ENCODE assay signal across 10 mouse cellular contexts in the genomic region with DNA sequence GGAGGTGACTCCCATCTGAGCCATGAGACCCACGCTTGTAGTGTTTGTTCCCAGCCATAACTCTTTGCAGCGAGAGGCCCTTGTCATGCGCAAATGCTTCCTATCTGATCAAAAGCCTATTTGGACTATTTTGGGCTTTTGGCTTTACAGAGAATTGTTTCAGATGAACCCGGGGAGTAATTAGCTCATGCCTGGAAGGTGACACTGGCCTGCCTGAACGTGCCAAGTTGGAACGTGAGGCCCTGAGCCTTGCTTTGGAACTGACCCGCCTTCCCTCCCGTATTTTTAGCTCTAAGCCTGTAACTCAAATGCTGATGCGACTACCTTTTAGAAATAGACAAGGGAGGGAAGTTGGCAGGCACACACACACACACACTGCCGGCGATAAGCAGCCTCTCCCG.
DNase-seq lines count a peak whose midpoint lies in the region; ATAC-seq and TF ChIP-seq lines count a peak whose summit lies in the region.
"Had no signal": no experiment of that assay in that cellular context is flagged by ENCODE, and none has a peak within 500 bp of the region (broad histone marks: within the 10 kb centered on the region; RNA-seq: fewer than 3 reads in every experiment).

No protein-coding gene starts in this region.

- H3K4me2 ChIP-seq in forebrain, embryonic 14.5 days (ENCODE audit: low read length), result no peak overlapping the region
- H3K4me2 ChIP-seq in lung, embryonic 15.5 days, result no peak overlapping the region
- H3K4me2 ChIP-seq in heart, embryonic 11.5 days, result no peak overlapping the region
- H3K4me2 ChIP-seq in stomach, postnatal 0 days (replicated peaks; ENCODE audit: low read depth), result peak overlapping the region; percentile 17
- no peak overlapping the region for H3K4me2 ChIP-seq in liver, embryonic 12.5 days
- H3K4me2 ChIP-seq: hindbrain, embryonic 13.5 days; neural tube, embryonic 13.5 days had no signal

- no peak overlapping the region for H3K9ac ChIP-seq in forebrain, embryonic 14.5 days (ENCODE audit: low read length)
- H3K9ac ChIP-seq in lung, embryonic 15.5 days, result no peak overlapping the region
- no peak overlapping the region for H3K9ac ChIP-seq in heart, embryonic 11.5 days (ENCODE audit: low read depth, low read length)
- no peak overlapping the region for H3K9ac ChIP-seq in stomach, postnatal 0 days (ENCODE audit: low read length)
- no peak overlapping the region for H3K9ac ChIP-seq in liver, embryonic 12.5 days
- H3K9ac ChIP-seq: hindbrain, embryonic 13.5 days; neural tube, embryonic 13.5 days had no signal

- H3K36me3 ChIP-seq in forebrain, embryonic 14.5 days (ENCODE audit: control insufficient read depth, insufficient read depth, low read length), result no peaks in the 10 kb centered on the region
- 0 out of 2 replicates have a peak, but pooled peaks cover 9% of the 10 kb centered on the region for H3K36me3 ChIP-seq in forebrain, embryonic 10.5 days (replicated peaks)
- peaks cover 3% of the 10 kb centered on the region; the same call in 1 of the 2 replicates for H3K36me3 ChIP-seq in lung, embryonic 15.5 days
- H3K36me3 ChIP-seq in heart, embryonic 11.5 days (ENCODE audit: control insufficient read depth, insufficient read depth, low read length), result no peaks in the 10 kb centered on the region; the same call in 1 of the 2 replicates
- H3K36me3 ChIP-seq in stomach, postnatal 0 days (ENCODE audit: control insufficient read depth, insufficient read depth, low read length), result no peaks in the 10 kb centered on the region
- H3K36me3 ChIP-seq in liver, embryonic 12.5 days, result 0 out of 2 replicates have a peak, but pooled peaks cover 8% of the 10 kb centered on the region

- TF ChIP-seq EP300 in stomach, postnatal 0 days (optimal IDR thresholded peaks at IDR 0.05), result no peak

- H3K4me1 ChIP-seq in forebrain, embryonic 14.5 days (ENCODE audit: control insufficient read depth, insufficient read depth, low read length), result peaks cover 8% of the 10 kb centered on the region; the same call in 1 of the 2 replicates
- H3K4me1 ChIP-seq in forebrain, embryonic 10.5 days, result peaks cover 13% of the 10 kb centered on the region
- H3K4me1 ChIP-seq in lung, embryonic 15.5 days, result peaks cover 66% of the 10 kb centered on the region
- H3K4me1 ChIP-seq in heart, embryonic 11.5 days (ENCODE audit: control insufficient read depth, insufficient read depth, low read length), result peaks cover 34% of the 10 kb centered on the region
- peaks cover 4% of the 10 kb centered on the region; the same call in 1 of the 2 replicates for H3K4me1 ChIP-seq in stomach, postnatal 0 days (replicated peaks; ENCODE audit: control insufficient read depth, insufficient read depth)
- 0 out of 2 replicates have a peak, but pooled peaks cover 3% of the 10 kb centered on the region for H3K4me1 ChIP-seq in liver, embryonic 12.5 days

- DNase-seq in forebrain, embryonic 14.5 days (ENCODE audit: low spot score), result peak; percentile 14
- no peak for DNase-seq in forebrain, embryonic 10.5 days (ENCODE audit: extremely low spot score, low spot score)
- DNase-seq in lung, postnatal 36 days, result no peak
- no peak for DNase-seq in stomach, postnatal 0 days (ENCODE audit: low spot score)
- no peak for DNase-seq in thymus, postnatal 4 days

- H3K27me3 ChIP-seq in forebrain, embryonic 14.5 days (replicated peaks; ENCODE audit: control insufficient read depth, insufficient read depth, low read length), result no peaks in the 10 kb centered on the region
- H3K27me3 ChIP-seq in forebrain, embryonic 10.5 days (ENCODE audit: poor library complexity, severe bottlenecking), result no peaks in the 10 kb centered on the region
- no peaks in the 10 kb centered on the region for H3K27me3 ChIP-seq in lung, embryonic 15.5 days
- no peaks in the 10 kb centered on the region for H3K27me3 ChIP-seq in heart, embryonic 11.5 days (ENCODE audit: control insufficient read depth, insufficient read depth, low read length)
- H3K27me3 ChIP-seq in stomach, postnatal 0 days (ENCODE audit: control insufficient read depth, insufficient read depth, low read length), result no peaks in the 10 kb centered on the region
- H3K27me3 ChIP-seq in liver, embryonic 12.5 days (replicated peaks), result no peaks in the 10 kb centered on the region
- H3K27me3 ChIP-seq: hindbrain, embryonic 13.5 days; neural tube, embryonic 13.5 days had no signal

- no peak overlapping the region for H3K4me3 ChIP-seq in forebrain, embryonic 14.5 days (ENCODE audit: low read depth, low read length)
- H3K4me3 ChIP-seq in forebrain, embryonic 10.5 days, result no peak overlapping the region
- no peak overlapping the region for H3K4me3 ChIP-seq in lung, embryonic 15.5 days
- no peak overlapping the region for H3K4me3 ChIP-seq in heart, embryonic 11.5 days (ENCODE audit: low read depth, low read length)
- no peak overlapping the region for H3K4me3 ChIP-seq in stomach, postnatal 0 days (ENCODE audit: low read depth, low read length)
- no peak overlapping the region for H3K4me3 ChIP-seq in liver, embryonic 12.5 days
- H3K4me3 ChIP-seq: hindbrain, embryonic 13.5 days; neural tube, embryonic 13.5 days had no signal

- ATAC-seq in forebrain, embryonic 14.5 days, result peak; percentile 40; the same call in 1 of the 2 replicates
- ATAC-seq in lung, embryonic 15.5 days (ENCODE audit: borderline replicate concordance, extremely low read depth, low FRiP score, low TSS enrichment), result no peak
- no peak for ATAC-seq in heart, embryonic 11.5 days (replicated peaks; ENCODE audit: insufficient number of reproducible peaks, low FRiP score, low TSS enrichment)
- no peak for ATAC-seq in stomach, postnatal 0 days (ENCODE audit: low FRiP score, low TSS enrichment)
- no peak for ATAC-seq in liver, embryonic 12.5 days

- WGBS in forebrain, embryonic 14.5 days, result 64% methylated on average over 12 of the region's 12 CpGs
- 94% methylated on average over 12 of the region's 12 CpGs for WGBS in forebrain, embryonic 10.5 days
- 55% methylated on average over 12 of the region's 12 CpGs for WGBS in lung, embryonic 15.5 days
- 48% methylated on average over 12 of the region's 12 CpGs for WGBS in heart, embryonic 11.5 days (ENCODE audit: insufficient replicate concordance)
- 45% methylated on average over 12 of the region's 12 CpGs for WGBS in stomach, postnatal 0 days
- WGBS in liver, embryonic 12.5 days (ENCODE audit: insufficient replicate concordance), result 76% methylated on average over 12 of the region's 12 CpGs

- no peak overlapping the region for H3K27ac ChIP-seq in forebrain, embryonic 14.5 days (ENCODE audit: low read depth, low read length)
- no peak overlapping the region for H3K27ac ChIP-seq in forebrain, embryonic 10.5 days
- peak overlapping the region; percentile 65 for H3K27ac ChIP-seq in lung, embryonic 15.5 days
- H3K27ac ChIP-seq in heart, embryonic 11.5 days (ENCODE audit: low read depth, low read length), result peak overlapping the region; percentile 67
- peak overlapping the region; percentile 84 for H3K27ac ChIP-seq in stomach, postnatal 0 days (replicated peaks)
- no peak overlapping the region for H3K27ac ChIP-seq in liver, embryonic 12.5 days
- H3K27ac ChIP-seq: hindbrain, embryonic 13.5 days; neural tube, embryonic 13.5 days had no signal

- no peak for TF ChIP-seq CTCF in stomach, postnatal 0 days (IDR thresholded peaks at IDR 0.05; ENCODE audit: low read depth)

- H3K9me3 ChIP-seq in forebrain, embryonic 14.5 days (replicated peaks; ENCODE audit: control insufficient read depth, low read length), result no peaks in the 10 kb centered on the region
- no peaks in the 10 kb centered on the region for H3K9me3 ChIP-seq in forebrain, embryonic 10.5 days
- no peaks in the 10 kb centered on the region for H3K9me3 ChIP-seq in lung, embryonic 15.5 days
- H3K9me3 ChIP-seq in heart, embryonic 11.5 days (replicated peaks; ENCODE audit: control insufficient read depth, low read length), result no peaks in the 10 kb centered on the region
- H3K9me3 ChIP-seq in stomach, postnatal 0 days (ENCODE audit: control insufficient read depth, low read length), result no peaks in the 10 kb centered on the region
- H3K9me3 ChIP-seq in liver, embryonic 12.5 days (replicated peaks), result no peaks in the 10 kb centered on the region
- H3K9me3 ChIP-seq: hindbrain, embryonic 13.5 days; neural tube, embryonic 13.5 days had no signal

Comparison
In these comparisons a context has a peak if more than half of its experiments do, and no peak if none do; other contexts are left out.
1. H3K27ac ChIP-seq: peak in lung, embryonic 15.5 days (single experiment), heart, embryonic 11.5 days (single experiment) and stomach, postnatal 0 days (single experiment); none in forebrain, embryonic 14.5 days (single experiment), forebrain, embryonic 10.5 days (single experiment) and liver, embryonic 12.5 days (single experiment).